Mouse (Mus musculus): ENCODE measurements around the gene Mecom.

Mecom gene

DNA sequence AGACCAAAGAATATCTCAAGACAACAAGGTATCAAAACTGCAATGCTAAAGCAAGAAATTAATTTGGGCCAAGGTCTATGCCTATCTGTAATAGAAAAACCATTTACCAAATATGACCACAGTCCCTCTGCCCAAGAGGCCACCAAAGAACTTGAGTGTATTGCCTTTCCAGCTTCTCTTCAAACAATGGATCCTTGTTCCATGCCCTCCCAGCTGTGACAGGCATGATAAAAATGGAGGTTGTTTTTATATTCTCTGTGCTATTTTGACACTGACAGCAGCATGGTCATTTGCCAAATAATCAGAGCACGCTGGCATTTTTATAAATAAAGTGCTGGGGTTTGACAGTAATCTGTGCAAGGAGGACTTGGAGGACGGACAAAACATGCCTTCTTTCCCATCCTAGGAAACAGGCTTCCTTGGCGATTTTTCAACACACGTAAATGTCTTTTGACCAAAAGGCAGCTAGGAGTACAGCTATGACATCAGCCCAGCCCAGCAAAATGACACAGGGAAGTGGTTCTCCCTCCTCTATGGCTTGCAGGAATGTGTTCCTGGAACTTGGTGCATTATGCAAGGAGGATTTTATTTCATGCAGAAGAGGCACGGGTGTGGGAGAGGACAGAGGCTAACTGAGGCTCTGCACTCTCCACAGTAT is 359.9 kb downstream of the Mecom start:
- no peak for DNase-seq

DNA sequence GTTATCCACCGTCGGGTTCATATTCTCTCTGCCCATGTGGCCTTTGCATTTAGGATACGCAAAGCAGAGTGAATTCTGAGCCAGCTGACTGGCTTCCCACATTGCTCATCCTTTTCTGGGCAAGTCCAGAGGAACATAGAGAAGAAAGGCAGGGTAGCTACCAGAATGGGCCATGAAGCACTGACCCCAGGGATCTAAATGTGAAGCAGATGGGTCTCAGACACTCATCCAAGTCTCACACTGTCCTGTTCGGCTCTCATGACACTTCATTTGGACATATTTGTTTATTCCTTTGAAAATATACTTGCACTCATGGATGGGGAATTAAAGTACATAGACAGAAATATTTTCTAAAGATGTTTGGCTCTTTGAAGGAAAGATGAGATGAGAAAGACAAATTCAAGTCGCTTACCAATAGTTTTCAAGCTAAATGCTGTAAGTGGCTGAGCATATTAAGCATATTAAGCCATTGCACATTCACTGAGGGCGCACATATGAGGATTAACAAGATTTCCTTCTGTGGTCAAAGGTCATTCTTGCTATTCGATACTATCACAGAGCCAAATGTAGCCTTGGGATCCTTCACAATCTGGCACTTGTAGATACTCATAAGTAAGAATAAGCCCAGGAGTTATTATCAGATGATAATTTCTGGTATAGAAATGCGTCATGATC is 365.9 kb downstream of the Mecom start:
- no peak for DNase-seq

DNA sequence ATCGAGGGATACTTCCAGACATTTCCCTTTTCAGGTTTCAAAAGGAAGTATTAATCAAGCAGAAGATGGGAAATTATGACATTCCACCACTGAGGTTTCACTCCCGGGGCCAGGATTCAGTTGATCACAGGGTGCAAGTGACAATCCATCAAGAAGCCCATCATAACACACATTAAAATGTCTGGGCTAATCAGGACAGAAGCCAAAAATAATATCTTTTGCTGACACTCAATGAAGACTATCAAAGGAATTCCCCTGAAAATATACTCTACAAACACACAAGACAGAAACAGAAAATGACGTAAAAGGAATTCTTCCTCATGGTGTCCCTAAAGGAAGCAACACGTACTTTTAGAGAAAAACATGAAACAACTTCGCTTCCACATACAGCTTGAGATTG is 371.2 kb downstream of the Mecom start:
- DNase-seq = no peak

DNA sequence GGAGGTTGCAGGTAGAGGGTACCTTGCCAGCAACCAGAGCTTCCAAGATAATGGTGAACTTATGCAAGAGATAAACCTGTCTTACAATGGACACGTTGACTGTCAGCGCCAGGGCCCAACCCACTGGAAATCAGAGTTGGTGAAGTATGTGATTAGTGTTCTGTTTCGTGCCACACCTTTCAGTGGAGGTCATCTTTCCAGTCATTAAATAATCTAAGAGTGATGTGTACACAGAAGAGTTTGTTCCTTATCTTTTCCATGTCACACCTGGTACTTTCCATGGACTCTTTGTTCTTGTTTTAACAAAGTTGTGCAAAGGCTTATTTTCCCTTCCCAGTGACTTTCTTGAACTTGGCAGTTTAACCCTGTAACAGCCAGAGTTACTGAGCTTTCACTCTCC is 374.0 kb downstream of the Mecom start:
- DNase-seq = no peak

DNA sequence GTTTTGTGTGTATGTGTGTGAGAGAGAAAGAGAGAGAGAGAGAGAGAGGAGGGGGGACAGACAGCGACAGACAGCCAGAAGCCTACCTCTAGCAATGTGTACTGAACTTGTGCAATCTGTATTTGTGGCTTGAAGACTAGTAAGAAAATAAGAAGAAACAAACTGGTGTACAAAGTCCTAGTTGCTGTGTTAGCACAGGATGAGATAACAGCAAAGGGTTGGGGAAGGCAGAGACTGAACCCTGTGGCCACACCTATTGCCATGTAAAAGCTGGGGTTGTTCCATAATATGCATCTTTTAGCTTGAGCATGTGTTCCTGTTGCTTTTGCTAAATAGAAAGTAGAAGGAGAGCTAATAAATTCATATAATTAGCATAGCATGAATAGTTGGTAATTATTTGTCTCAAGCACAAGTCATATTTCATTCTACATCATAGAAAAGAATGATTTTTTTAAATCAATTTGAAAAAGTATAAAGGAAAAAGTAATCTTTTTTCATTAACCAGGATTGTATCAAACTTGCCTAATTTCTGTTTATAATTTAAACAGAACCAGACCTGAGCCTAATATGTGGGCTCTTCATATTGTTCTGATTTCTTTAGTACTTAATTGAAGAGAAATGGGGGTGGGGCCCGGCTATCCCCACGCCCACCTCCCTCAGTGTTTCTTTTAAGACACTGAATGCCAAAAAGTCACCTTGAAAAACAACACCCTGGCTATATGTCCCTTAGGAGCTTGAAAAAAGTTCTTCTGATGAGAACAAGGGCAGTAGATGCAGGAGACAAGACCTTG is 379.2 kb downstream of the Mecom start:
- DNase-seq = no peak

DNA sequence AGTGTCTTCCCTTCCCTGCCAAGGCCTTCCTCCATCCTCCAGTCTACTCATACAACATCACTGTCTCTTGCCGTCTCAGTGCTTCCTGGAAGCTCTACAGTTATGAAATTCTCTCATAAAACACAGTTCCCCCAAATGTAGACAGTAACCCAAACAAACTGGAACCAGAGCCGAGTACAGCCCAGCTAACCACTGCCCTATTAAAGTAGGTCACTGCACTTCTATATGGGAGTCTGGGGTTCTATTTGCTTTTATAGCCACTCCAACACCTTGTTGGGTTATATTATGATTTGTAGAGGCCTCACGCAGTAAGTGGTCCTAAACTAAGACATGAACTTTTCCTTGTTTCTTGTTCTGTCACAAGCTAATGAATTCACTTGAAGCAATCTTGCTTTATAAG is 380.8 kb downstream of the Mecom start:
- DNase-seq = no peak

DNA sequence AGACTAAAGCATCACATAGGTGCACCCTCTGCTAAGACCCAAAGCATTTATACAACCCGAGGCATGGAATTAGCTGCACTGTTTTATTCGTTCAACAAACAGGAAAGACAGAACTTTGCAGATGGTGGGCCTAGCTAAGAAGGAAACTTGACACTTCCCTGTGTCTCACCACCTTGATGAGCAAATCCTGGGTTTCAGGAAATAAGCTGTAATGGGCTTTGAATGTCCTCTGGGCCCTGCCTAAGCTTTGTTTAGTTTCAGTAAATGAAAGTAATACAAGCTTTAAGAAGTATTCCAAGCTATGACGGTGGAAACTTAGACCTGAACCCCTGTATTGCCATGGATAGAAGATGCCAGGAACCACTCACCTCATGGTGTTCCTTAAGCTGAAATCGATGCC is 383.0 kb downstream of the Mecom start:
- DNase-seq = no peak

DNA sequence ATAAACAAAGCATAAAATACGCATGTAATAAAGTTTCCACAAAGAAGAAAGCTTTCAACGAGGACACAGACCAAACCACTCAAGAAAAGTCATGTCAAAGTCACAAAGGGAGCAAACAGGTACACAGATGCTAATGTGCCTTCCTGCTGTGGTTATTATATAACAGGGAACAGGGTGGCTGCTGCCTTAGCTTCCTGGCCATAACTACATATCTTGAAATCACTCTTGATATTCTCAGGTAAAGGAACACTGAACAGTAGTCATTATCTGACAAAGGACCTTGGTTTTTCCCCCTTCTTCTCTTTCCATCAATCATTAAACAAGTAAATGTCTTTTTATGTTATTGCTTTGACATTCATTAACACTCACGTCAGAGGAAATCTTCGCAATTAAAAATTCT is 384.4 kb downstream of the Mecom start:
- no peak for DNase-seq

DNA sequence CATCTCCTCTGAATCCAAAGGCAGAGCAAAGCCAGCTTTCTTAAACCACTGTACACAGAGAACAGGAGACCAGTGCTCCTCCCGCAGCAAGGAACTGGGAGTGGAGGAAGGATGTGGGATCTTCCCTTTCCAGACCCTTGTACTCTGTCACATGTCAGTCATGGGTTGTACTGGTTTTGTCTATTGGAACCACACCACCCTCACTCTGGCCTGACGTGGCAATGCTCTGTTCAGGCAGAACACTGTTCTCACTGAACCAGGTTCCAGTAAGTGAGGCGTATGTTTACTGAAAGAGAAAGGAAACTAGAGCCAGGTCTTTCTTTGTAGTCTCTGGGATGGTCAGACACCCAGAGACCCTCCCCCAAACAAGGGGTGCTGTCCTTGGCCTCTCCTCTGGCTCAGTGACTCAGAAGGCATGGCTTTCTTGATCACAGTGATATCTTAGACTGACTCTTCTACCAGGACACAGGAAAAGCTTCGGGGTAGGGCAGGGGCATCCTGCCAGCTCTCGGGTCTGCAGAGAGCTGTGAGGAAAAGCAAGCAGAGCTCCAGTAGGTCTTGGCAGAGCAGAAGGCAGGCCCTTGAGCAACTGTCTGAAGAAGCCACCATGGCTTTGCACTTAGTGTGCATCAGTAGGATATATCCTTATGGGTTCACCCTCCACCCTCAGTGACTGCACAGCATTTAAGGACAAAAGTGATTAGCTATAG is 386.7 kb downstream of the Mecom start:
- no peak for DNase-seq

DNA sequence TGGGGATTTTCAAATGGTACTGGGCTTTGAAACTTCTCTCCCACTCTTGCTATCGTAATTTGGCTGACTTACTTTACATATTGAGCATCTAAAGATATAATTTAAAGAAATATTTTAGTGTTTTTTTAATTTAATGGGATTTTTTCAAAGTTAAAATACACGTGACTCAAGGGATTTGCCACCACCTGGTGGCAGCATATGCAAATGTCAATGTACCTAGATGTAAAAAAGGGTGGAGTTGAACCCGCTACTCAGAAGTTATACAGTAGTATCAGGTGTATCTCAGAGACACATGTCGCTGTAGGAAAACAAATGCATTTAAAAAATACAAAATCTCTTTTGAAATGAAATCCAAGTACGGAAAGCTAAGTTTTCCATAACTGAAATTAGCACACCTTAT is 387.5 kb downstream of the Mecom start:
- no peak for DNase-seq

DNA sequence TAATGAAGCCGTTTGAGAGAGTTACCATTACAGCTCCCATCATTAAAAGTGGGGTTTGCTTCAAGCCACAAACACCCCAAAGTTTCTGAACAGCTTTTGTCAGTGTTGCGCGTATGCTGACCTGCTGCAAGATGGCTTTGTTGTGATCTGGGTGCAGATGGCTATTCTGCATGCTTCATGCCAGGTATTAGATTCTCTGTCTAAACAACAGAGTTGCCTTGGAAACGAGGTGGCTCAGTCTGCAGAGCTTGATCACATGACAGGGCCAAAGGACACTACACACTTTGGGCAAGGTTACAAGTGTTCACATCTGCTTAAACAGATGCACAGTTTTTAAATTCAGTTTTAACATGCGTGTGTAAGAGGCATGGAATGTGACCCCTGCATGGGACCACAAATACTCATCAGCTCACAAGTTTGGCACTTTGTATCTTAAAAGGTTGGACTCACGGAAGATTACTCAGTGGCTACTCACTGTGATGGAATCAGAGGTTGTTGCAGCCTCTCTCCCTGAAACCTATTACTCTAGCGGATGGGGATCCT is 390.6 kb downstream of the Mecom start:
- DNase-seq = no peak

DNA sequence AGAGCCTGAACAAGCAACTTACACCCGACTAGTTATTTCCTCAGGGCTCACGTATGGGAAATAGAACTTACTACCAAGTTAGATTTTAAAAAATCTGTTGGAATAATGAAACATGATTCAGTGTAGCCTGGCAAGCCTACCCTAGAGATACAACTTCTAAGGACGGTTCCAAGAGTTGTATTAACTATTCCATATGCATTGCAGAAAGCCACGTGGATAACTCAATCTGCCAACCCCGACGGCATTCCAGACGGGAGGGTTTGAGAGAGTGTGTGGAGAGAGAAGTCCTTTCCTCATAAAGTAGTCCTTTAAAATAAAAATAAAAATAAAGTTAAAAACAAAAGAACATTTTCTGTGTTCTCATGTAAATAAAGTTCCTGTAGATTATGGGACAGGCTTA is 393.4 kb downstream of the Mecom start:
- no peak for DNase-seq

DNA sequence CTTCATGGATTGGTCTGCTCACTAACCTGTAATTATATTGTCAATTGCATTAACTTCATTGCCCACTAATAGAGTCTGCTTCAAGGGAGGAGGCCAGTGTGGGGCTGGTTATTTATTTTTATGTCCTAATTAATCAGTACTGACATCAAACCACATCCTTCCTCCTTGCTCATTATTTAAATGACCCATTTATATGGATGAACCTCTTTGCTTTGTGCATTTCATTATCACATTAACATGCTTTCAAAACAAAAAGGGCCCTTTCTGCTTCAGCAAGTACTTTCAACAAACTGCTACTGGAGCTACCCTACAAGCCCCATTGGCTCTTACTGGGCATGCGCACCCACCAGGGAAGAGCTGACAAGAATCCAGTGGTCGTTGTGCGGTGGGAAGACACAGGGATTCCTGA is 393.9 kb downstream of the Mecom start:
- DNase-seq = no peak

DNA sequence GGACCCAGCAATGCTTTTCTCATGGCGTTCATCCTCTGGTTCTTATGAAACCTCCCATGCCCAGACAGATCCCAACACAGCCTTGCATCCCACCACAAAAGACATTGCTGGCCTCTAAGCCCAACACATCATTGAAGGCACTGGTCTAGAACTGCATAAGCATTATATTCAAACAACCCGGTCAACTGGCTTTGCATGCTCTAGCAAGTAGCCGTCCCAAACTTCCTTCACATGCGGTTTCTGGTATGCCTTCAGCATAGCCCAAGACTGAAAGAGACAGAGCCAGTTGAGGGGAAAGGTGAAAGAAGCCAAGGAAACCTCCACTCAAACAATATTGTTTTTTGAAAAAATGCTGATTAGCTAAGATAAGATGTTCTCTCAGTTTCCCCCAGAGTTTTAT is 397.7 kb downstream of the Mecom start:
- no peak for DNase-seq

DNA sequence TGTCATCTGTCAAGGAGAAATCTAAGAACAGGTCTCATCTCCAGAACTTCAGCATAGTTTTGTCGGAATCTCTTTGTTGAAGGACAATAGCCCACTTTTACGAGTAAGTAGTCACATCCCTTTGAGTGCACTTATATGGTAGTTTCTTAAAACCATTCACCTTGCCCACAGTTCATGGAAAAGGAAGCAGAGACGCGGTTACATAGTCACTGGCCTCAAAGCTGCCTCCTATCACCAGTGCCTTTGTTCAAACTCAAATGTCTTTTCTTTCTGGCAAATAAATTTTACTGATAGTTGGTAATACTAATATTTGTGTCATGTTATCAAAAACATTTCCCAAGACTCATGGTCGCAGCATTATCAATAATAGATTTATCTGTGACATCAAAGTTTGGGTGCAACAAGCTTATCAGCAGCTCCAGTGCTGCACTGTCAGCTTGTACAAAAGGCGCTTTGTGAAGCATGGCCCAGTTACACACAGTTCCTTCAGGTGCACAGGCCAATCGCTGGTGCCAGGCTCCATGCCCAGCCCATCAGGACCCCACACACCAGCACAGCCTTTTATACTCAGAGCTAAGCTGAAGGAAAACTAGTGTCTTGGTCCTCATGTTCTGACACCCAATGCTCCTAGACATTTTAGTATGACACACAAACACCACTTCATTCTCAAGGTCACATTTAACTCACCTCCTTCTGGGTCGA is 399.3 kb downstream of the Mecom start:
- no peak for DNase-seq

DNA sequence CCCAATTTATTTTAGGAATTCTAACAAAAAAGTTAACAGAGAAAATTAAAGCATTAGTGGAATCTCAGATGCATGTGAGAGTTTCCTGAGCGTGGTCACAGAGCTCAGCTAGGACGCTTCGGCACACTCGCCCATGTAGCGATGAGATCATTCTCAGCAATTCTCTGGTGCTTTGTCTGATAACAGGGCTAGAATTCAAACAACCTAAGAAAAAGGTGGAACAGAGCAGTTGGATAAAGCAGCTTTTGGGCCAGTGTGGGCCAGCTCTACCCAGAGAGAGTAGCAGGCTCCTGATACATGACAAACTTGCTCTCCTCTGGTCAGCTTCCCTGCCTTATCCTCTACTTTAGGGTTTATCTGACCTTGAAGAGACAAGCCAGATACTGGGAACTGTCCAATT is 402.8 kb downstream of the Mecom start:
- DNase-seq = no peak

DNA sequence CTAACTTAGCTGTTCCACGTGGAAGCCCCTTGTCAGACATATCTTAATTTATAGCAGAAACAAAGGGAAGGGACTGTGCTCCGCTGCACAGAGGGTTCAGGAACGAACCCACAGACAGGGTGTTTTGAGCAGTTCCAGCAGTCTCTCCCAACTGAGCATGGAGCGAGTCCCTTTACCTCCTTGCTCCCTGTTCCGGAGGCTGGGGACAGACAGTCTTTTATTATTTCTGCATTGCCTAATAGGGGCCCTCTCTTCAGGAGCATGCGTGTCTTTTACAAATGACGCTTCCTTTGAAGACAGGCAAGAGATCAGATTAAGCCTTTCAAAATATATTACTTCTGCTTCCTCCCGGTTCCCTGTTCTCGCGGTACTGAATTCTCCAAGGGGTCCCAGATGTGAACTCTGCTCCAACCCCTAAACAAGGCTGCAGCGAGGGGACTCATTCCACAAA is 403.8 kb downstream of the Mecom start:
- DNase-seq = no peak

DNA sequence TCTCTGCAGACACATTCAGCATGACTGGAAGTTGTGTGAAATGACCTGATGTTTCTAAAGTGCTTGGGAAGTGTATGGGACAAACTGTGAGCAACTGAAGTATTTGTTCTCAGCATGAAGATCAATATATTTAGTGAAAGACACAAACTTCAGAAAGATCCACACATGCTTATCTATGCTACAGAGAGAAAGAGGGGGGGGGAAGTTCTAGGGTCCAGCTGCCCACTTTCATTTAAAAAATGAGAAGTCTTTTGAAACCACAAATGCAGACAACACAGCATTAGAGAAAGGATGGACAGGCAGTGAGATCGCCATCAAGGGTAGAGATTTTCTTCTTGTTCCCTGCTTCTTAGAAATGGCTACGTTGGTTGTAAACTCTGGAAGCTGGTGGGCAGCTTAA is 404.4 kb downstream of the Mecom start:
- DNase-seq = no peak

DNA sequence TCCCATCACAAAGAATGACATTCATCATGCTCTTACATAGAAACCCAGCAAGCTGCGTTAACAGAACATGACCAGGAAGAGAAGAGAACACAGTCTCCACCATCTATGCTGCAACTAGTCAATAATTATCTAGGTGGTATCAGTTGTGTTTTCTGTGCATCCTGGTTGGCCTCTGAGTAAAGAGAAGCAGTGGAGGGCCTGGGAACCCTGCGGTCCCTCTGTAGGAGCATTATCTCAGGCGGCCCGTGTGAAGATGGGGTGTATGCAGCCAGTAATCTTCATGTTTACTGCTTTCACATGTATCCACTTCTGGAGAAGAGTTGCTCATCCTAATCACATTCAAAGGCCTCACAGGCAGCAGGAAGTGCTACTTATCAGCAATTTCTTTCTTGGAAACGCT is 407.5 kb downstream of the Mecom start:
- DNase-seq = no peak

DNA sequence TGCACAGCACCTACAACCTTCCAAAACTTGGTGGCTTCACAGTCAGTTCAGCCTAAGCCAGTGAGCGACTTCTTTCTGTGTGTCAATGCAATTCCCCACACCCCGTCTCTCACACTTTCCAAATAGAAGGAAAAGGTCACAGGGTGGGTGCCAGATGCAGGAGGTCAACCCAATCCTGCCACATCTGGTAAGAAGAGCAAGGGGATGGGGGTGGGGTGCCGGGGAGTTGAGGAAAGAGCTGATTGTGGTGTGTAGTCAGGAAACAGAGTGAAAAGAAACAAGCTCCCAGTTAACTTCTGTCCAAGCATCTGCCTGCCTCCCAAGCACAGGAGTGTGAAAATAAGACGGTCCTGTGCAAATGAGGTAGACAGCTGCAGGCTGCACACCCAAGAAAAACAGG is 408.1 kb downstream of the Mecom start:
- DNase-seq = no peak

DNA sequence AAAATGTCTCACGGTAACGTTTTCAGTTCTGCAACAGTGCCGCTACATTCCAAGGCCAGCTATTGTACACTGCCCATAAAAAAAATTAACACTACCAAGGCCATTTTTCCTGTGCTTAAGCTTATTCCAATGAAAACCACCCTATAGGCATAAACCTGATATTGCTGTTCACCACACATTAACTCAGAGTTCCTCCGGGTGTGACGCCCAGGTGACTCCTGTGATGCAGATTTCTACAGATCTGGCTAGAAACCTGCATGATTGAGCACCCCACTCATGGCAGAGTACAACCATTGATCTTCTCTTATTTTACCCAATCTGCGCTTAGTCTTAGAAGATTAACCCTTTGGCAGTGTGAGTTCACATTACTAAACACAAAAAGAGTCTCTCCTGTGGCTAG is 409.2 kb downstream of the Mecom start:
- DNase-seq = no peak

DNA sequence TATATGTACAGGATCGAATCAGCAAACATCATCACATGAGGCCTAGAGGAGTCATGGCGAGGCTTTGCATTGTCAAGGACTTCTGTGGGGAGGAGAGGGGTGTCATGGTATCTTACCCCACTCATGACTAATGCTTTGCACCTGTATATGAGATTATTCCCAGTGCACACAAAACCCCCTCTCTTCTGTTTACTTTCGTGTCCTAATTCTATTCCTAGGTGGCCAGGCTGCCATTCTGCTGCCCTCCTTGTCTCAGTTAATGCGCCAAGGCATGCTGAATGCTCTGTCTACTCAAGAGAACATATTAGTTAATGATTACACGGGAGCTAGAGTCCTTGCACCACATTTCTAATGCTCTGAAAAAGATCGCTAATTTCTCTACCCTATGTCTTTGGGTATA is 412.0 kb downstream of the Mecom start:
- no peak for DNase-seq

DNA sequence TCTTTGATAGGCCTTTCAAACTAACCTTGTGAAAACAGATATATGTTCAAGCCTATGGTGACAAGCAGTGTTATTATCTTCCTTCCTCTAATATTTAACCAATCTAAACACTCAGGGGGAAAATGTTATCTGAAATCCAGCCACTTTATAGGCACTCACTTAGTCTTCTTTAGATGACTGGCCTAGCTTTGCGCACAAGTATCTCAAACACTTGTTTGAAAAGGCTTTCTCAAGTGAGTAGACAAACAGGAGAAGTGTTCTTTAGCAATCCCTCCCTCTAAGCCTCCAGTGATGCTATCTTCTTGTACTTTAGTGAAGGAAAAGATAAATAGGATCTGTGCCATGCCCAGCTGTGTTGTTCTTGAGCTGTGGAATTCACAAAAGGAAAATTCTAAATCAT is 412.7 kb downstream of the Mecom start:
- DNase-seq = no peak

Data from liver (tissue).